Mouse (Mus musculus): ENCODE data around the gene Ttc21a. TPM values are rescaled to one million over a fixed set of nuclear protein-coding genes. Genes with fewer than 3 reads are reported as not detected.
A peak's percentile ranks its signal among the peaks of the same experiment; 100 is the strongest.

Ttc21a gene
- polyA plus RNA-seq, 1 experiment from 2014 or later: 0.22 TPM

- peaks cover 18% of the 10 kb centered on the region for H3K4me1 ChIP-seq (replicated peaks)
- H3K27ac ChIP-seq (replicated peaks): no peak overlapping the region
- no peak for ATAC-seq (ENCODE audit: insufficient read depth)
- H3K36me3 ChIP-seq (replicated peaks): no peaks in the 10 kb centered on the region
- H3K4me2 ChIP-seq: no peak overlapping the region
- H3K4me3 ChIP-seq (replicated peaks): no peak overlapping the region
- 54% methylated on average over 5 of the region's 5 CpGs for WGBS (ENCODE audit: insufficient replicate concordance)
- no peaks in the 10 kb centered on the region for H3K9me3 ChIP-seq (replicated peaks)
- no peaks in the 10 kb centered on the region for H3K27me3 ChIP-seq
- H3K9ac ChIP-seq: no peak overlapping the region
Measured at GRCm38 (mm10) chr9:119941407-119941806, 4.0 kb downstream of the Ttc21a start.

DNA sequence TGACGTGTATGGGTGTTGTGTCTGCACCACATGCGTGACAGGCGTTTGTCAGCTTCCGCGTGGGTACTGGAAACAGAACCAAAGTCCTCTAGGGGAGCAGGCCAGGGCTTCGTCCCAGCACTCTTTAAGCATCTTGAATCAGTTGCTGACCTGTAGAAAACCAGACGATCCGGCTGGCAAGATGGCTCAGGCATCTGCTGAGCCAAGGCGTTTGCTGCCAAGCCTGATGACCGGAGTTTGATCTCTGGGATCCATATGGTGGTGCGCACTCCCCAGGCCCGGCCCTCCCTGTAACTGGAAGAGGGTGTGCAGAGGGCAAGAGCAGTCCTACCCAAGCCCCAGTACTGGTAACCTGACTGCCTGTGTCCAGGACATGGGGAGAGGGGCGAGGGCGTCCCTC, 4.5 kb downstream of the Ttc21a start:
- Histone ChIP-seq H3K27ac (replicated peaks) (no peak overlapping the region), H3K9me3 (replicated peaks) (no peaks in the 10 kb centered on the region), H3K27me3 (no peaks in the 10 kb centered on the region), H3K4me1 (replicated peaks) (peaks cover 14% of the 10 kb centered on the region), H3K4me3 (replicated peaks) (no peak overlapping the region), H3K9ac (no peak overlapping the region), H3K36me3 (replicated peaks) (no peaks in the 10 kb centered on the region), H3K4me2 (no peak overlapping the region)
- ATAC-seq (ENCODE audit: insufficient read depth): no peak
- 72% methylated on average over 14 of the region's 14 CpGs for WGBS (ENCODE audit: insufficient replicate concordance)

- H3K36me3 ChIP-seq (replicated peaks): no peaks in the 10 kb centered on the region
- no peaks in the 10 kb centered on the region for H3K4me1 ChIP-seq (replicated peaks)
- H3K4me2 ChIP-seq: no peak overlapping the region
- H3K9ac ChIP-seq: no peak overlapping the region
- no peak overlapping the region for H3K4me3 ChIP-seq (replicated peaks)
- no peaks in the 10 kb centered on the region for H3K9me3 ChIP-seq (replicated peaks)
- 45% methylated on average over 1 of the region's 1 CpGs for WGBS (ENCODE audit: insufficient replicate concordance)
- H3K27me3 ChIP-seq: no peaks in the 10 kb centered on the region
- H3K27ac ChIP-seq (replicated peaks): no peak overlapping the region; the same call in 1 of the 2 replicates
- no peak for ATAC-seq (ENCODE audit: insufficient read depth)
Measured at GRCm38 (mm10) chr9:119943326-119943725, 5.9 kb downstream of the Ttc21a start.

DNA sequence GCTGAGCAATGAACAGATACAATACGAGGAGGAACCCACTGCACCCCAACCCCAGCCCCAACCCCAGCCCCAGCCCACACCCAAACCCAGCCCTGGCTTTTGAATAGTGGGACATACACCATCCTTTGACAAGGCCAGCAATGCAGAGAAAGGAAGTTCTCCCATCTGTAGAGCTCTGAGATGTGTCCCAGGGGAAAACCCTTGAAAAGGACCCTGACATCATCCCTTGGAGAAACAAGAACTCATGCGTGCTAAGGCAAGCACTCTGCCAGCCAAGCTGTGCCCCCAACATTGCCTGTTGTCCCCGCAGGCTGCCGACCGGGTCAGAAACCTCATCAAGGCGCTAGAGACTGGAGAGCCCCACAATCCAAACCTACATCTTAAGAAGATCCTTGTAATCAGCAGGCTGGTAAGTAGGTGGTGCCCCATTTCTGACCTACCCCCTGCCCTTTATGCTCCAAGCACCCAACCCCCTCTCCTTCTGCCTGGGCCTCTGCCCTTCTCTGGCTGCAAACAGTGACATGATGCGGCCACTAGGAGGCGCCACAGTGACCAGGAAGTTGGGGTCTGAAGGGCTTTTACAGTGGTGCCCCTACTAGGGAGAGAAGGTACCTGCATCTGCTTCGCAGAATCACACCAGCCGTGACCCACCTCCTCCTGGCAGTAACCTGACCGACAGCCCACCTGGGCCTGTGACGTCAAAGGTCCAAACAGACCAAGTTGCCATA, 7.9 kb downstream of the Ttc21a start:
- Histone ChIP-seq H3K9me3 (replicated peaks) (no peaks in the 10 kb centered on the region), H3K27me3 (no peaks in the 10 kb centered on the region), H3K9ac (no peak overlapping the region), H3K4me1 (replicated peaks) (no peaks in the 10 kb centered on the region), H3K27ac (replicated peaks) (no peak overlapping the region), H3K4me2 (no peak overlapping the region), H3K4me3 (replicated peaks) (no peak overlapping the region), H3K36me3 (replicated peaks) (no peaks in the 10 kb centered on the region)
- WGBS (ENCODE audit: insufficient replicate concordance): 63% methylated on average over 12 of the region's 12 CpGs
- ATAC-seq (ENCODE audit: insufficient read depth): no peak

DNA sequence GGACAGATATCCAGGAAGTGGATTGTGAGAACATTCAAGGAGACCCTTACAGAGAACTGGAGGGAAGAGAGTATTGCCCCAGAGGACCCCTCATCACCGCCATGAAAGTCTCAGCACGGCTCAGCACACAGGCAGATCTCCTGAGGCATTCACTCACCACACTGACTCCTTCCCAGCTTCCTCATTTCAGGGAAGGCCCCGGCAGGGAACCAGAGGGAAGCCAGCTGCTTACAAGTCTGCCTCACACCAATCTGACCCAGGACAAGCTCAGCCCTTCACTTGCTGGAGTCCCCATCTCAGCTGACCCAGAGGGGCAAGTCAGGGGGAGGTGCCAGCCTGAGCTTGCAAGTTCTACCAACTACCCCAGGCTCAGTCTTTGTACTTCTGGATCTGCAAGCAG, 11.4 kb downstream of the Ttc21a start:
- 9% methylated on average over 3 of the region's 3 CpGs for WGBS (ENCODE audit: insufficient replicate concordance)
- H3K36me3 ChIP-seq (replicated peaks): no peaks in the 10 kb centered on the region
- no peak overlapping the region for H3K9ac ChIP-seq
- no peaks in the 10 kb centered on the region for H3K27me3 ChIP-seq
- H3K9me3 ChIP-seq (replicated peaks): no peaks in the 10 kb centered on the region
- H3K4me1 ChIP-seq (replicated peaks): no peaks in the 10 kb centered on the region
- ATAC-seq (ENCODE audit: insufficient read depth): no peak
- no peak overlapping the region for H3K4me2 ChIP-seq
- H3K27ac ChIP-seq (replicated peaks): no peak overlapping the region
- no peak overlapping the region for H3K4me3 ChIP-seq (replicated peaks)

GRCm38 (mm10) chr9:119950434-119950833, 13.0 kb downstream of the Ttc21a start:
- Histone ChIP-seq H3K4me3 (replicated peaks) (no peak overlapping the region), H3K27ac (replicated peaks) (no peak overlapping the region), H3K27me3 (no peaks in the 10 kb centered on the region), H3K36me3 (replicated peaks) (no peaks in the 10 kb centered on the region), H3K4me1 (replicated peaks) (no peaks in the 10 kb centered on the region), H3K9me3 (replicated peaks) (no peaks in the 10 kb centered on the region), H3K4me2 (no peak overlapping the region), H3K9ac (no peak overlapping the region)
- ATAC-seq (ENCODE audit: insufficient read depth): no peak
- 55% methylated on average over 6 of the region's 6 CpGs for WGBS (ENCODE audit: insufficient replicate concordance)

DNA sequence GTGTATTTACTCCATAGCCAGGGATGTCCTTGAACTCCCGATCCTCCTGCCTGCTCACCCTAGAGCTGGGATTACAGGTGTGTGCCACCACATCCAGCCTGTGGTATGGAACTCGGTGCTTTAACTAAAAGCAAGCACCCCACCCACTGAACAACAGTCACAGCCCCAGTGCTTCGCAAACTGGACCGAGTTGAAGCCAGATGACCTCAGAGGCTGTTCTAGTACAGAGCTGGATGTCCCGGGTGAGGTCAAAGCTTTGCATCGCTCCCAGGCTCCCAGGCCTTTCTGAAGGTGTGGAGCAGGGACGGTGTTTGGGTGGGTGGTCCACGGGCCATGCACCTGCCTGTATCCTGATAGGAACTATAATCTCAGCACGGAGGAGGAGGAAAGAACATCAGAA, 14.0 kb downstream of the Ttc21a start:
- no peaks in the 10 kb centered on the region for H3K27me3 ChIP-seq
- H3K4me2 ChIP-seq: no peak overlapping the region
- H3K9ac ChIP-seq: no peak overlapping the region
- no peak overlapping the region for H3K4me3 ChIP-seq (replicated peaks)
- no peak overlapping the region for H3K27ac ChIP-seq (replicated peaks)
- H3K9me3 ChIP-seq (replicated peaks): no peaks in the 10 kb centered on the region
- H3K4me1 ChIP-seq (replicated peaks): no peaks in the 10 kb centered on the region
- ATAC-seq (ENCODE audit: insufficient read depth): no peak
- H3K36me3 ChIP-seq (replicated peaks): no peaks in the 10 kb centered on the region
- 60% methylated on average over 9 of the region's 9 CpGs for WGBS (ENCODE audit: insufficient replicate concordance)

GRCm38 (mm10) chr9:119958835-119959234, 21.4 kb downstream of the Ttc21a start:
- H3K27ac ChIP-seq (replicated peaks): no peak overlapping the region
- H3K36me3 ChIP-seq (replicated peaks): no peaks in the 10 kb centered on the region
- 59% methylated on average over 9 of the region's 9 CpGs for WGBS (ENCODE audit: insufficient replicate concordance)
- H3K9ac ChIP-seq: no peak overlapping the region
- H3K4me3 ChIP-seq (replicated peaks): no peak overlapping the region
- ATAC-seq (ENCODE audit: insufficient read depth): no peak
- H3K27me3 ChIP-seq: no peaks in the 10 kb centered on the region
- no peak overlapping the region for H3K4me2 ChIP-seq
- H3K4me1 ChIP-seq (replicated peaks): peaks cover 11% of the 10 kb centered on the region; the same call in 1 of the 2 replicates
- no peaks in the 10 kb centered on the region for H3K9me3 ChIP-seq (replicated peaks)

GRCm38 (mm10) chr9:119962216-119962615, 24.8 kb downstream of the Ttc21a start:
- WGBS (ENCODE audit: insufficient replicate concordance): 56% methylated on average over 4 of the region's 4 CpGs
- ATAC-seq (ENCODE audit: insufficient read depth): no peak

DNA sequence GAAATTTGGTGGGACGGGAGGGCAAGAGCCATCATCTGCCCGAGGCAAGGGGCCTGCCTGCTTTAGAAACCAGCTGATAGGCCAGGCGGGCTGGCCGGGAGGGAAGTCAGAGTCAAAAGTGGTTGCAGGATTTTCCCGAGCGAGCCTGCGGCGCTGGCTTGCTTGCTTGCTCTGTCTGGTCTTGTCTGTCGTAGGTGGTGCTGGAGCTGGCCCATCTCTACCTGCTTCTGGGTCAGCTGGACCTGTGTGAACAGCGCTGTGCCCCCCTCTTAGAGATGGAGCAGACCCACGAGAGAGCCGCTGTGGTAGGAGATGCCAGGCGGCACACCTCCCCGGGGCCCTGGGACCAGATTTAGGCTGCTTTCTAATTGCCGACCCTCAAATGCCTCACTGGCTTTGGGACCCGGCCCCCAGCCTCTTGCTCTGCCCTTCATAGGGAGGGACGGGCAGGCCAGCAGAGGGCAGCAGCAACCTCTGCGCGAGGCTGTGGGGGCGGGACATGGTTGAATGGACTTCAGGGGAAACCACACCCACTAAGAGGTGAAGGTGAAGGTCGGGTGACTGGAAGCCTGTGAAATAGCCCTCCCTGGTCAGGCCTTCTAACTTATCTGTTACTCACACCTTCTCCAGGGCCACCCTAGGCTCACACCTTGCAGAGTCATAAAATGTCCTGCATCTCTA, 25.7 kb downstream of the Ttc21a start:
- Histone ChIP-seq H3K27me3 (no peaks in the 10 kb centered on the region), H3K27ac (replicated peaks) (no peak overlapping the region), H3K36me3 (replicated peaks) (no peaks in the 10 kb centered on the region), H3K4me3 (replicated peaks) (no peak overlapping the region), H3K9me3 (replicated peaks) (no peaks in the 10 kb centered on the region), H3K4me1 (replicated peaks) (peaks cover 19% of the 10 kb centered on the region; the same call in 1 of the 2 replicates), H3K9ac (no peak overlapping the region), H3K4me2 (peak overlapping the region; percentile 41; the same call in 1 of the 2 replicates)
- WGBS (ENCODE audit: insufficient replicate concordance): 14% methylated on average over 21 of the region's 21 CpGs
- 0 out of 2 replicates have a peak, but pooled peaks have one; percentile 30 for ATAC-seq (ENCODE audit: insufficient read depth)

More at GRCm38 (mm10) chr9:119962216-119962615, 24.8 kb downstream of the Ttc21a start:
- Histone ChIP-seq H3K4me1 (replicated peaks) (peaks cover 19% of the 10 kb centered on the region; the same call in 1 of the 2 replicates), H3K36me3 (replicated peaks) (no peaks in the 10 kb centered on the region), H3K27ac (replicated peaks) (no peak overlapping the region), H3K9ac (no peak overlapping the region), H3K4me3 (replicated peaks) (no peak overlapping the region), H3K9me3 (replicated peaks) (no peaks in the 10 kb centered on the region), H3K4me2 (no peak overlapping the region), H3K27me3 (no peaks in the 10 kb centered on the region)

- H3K9me3 ChIP-seq (replicated peaks): no peaks in the 10 kb centered on the region
- no peak overlapping the region for H3K27ac ChIP-seq (replicated peaks)
- no peak for ATAC-seq (ENCODE audit: insufficient read depth)
- no peaks in the 10 kb centered on the region for H3K36me3 ChIP-seq (replicated peaks)
- no peaks in the 10 kb centered on the region for H3K27me3 ChIP-seq
- WGBS (ENCODE audit: insufficient replicate concordance): 42% methylated on average over 3 of the region's 3 CpGs
- H3K4me1 ChIP-seq (replicated peaks): peaks cover 19% of the 10 kb centered on the region; the same call in 1 of the 2 replicates
- no peak overlapping the region for H3K9ac ChIP-seq
- H3K4me3 ChIP-seq (replicated peaks): no peak overlapping the region
- no peak overlapping the region for H3K4me2 ChIP-seq
Measured at GRCm38 (mm10) chr9:119964206-119964605, 26.8 kb downstream of the Ttc21a start.
